Mouse (Mus musculus) layer of hippocampus, adult 9-10 months (tissue): ENCODE data around the gene Pard3.

Experiments used
- DNase-seq: peaks from one replicate; pipeline ENCODE4 v3.0.0; 2022; ENCODE audit warnings: low spot score

Gene Pard3

DNA sequence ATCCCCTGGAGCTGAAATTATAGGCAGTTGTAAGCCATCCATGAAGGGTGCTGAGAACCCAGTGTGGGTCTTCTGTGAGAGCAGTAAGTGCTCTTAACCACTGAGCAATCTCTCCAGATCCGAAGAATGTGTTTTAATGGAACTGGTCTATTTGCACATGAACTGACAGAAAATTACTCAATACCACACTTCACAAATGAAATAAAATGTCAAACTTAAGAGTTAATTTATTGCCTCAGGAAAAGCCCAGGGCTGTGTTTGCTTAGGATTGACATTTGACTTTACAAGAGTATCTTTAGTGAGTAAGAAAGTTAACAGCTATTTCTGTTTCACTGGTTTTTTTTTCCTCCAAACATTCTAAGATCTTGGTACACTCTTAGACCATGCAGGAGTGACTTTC is 23.7 kb downstream of the Pard3 start:
- no peak for DNase-seq

- DNase-seq = no peak
Observed at GRCm38 (mm10) chr8:127088372-127088771, 24.7 kb downstream of the Pard3 start.

DNA sequence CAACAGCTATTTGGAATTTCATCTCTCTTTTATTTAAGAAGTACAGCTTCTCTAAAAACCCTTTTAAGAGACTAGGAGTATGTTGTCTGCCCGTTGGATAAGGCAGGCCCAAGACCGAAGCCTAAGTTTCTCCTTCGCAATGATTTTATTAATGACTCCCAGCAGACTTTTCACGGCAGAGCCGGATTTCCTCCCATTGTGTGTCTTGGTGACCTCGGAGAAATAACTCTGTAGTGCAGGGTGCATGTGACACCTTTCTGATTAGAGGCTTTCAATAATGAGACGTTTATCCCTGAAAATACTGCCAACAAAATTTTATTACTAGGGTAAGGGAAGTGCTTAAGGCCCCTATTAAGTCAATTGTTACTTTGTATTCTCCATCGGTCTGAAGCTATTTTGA is 25.3 kb downstream of the Pard3 start:
- no peak for DNase-seq

GRCm38 (mm10) chr8:127090435-127090834 is 26.7 kb downstream of the Pard3 start:
- no peak for DNase-seq

GRCm38 (mm10) chr8:127091936-127092335 is 28.2 kb downstream of the Pard3 start:
- no peak for DNase-seq

DNA sequence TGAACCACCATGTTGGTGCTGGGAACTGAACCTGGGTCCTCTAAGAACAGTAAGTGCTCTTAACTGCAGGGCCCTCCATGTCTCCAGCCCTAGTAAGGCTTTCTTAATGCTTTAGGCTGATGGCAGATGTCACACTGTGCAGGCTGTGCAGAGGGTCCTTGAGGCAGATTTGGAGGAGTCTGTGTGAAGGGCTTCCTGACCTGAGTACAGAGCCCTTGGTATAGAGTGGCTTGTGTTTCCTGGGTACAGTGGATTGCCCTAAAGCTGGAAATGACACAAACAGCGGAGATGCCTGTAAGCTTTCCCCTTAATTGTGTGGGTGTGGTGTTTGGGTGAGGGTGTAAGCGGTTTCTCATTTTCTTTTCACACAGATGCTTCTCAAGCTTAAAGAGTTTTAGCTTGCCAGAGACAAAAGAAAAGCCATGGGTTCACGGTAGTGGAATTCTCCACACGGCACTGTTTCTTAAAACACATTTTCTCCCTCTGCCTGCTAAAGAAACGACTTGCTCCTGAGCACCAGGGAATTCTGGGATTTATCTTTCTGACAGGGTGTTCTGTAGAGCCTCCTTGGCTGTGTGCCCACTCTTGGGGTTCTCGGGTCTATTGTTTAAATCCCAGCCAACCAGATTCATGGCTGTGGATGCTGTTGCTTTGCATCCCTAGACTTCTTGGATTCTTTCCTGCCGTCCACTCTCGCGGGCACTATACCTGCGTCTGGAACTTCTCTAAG is 28.9 kb downstream of the Pard3 start:
- DNase-seq = no peak

DNA sequence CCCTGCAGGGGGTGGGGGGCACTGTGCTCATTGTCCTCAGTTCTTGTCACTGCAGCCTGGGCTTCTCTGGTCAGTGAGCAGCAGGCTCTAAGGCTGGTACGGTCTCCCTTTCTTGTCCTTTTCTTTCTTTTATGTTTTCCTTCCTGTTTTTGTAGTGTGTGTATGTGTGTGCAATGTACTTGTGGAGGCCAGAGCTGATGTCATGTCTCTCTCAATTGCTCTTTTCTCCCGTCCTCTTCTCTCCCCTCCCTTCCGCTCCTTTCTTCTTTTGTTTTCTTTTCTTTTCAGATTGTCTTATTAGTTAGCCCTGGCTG is 29.4 kb downstream of the Pard3 start:
- no peak for DNase-seq

- no peak for DNase-seq
Observed at GRCm38 (mm10) chr8:127095763-127096162, 32.1 kb downstream of the Pard3 start.

GRCm38 (mm10) chr8:127099439-127100090 is 35.9 kb downstream of the Pard3 start:
- DNase-seq = no peak

DNA sequence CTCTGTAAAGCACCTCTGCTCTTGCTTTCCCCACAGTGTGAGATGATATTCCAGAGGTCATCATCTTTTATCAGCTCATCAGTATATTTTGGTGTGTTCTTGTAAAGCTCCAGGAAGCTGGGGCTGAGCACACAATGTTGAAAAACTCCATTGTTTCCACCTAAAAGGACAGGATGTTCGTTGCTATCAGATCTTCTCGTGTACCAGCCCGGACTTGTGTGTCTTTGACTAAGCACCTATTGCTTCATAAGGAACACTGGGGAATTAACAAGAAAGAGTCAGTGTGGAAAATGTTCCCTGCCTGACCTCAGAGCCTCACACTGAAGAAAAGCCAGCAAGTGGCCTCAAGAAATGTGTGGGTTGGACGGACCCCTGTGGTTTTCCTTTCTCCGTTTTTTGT is 39.6 kb downstream of the Pard3 start:
- DNase-seq = no peak

- no peak for DNase-seq
Observed at GRCm38 (mm10) chr8:127104616-127105015, 40.9 kb downstream of the Pard3 start.

DNA sequence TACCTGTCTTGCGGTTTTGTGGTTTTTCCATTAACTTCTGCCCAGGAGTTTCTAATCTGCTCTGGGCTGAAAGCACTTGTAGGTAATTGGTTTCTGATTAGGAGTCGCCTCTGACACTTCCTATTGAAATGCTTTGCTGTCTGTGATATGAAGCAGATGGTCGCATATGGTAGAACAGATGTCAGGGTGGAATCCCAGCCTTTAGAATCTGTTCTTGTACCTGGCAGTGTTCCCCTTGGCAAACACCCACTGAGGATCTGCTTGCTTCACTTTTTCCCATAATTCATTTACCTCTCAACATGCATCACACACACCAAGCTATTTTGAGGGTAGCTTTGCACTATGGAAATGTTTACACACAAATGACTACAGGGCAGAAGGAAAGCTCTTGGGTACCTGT is 44.2 kb downstream of the Pard3 start:
- DNase-seq = peak; percentile 74

DNA sequence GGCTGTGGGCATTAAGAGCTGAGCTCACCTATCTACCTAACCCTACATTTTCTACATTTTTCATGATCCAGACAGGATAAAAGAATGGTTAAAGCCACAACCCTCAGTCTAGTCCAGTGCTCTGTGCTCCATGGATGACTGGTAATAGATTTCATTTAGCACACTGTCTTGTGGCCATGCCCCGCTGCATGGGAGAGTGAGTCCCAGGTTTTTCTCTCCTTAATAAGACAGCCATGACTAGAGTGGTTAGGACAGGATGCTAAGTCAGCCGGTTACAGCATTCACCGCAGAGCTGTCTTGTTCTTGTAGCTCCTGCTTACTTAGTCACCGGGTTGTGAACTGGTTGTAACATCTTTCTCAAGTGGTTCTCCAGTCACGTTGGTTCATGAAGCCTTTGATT is 49.5 kb downstream of the Pard3 start:
- no peak for DNase-seq

GRCm38 (mm10) chr8:127115837-127116236 is 52.1 kb downstream of the Pard3 start:
- no peak for DNase-seq

- DNase-seq = peak; percentile 13
Observed at GRCm38 (mm10) chr8:127118373-127118861, 54.7 kb downstream of the Pard3 start.

DNA sequence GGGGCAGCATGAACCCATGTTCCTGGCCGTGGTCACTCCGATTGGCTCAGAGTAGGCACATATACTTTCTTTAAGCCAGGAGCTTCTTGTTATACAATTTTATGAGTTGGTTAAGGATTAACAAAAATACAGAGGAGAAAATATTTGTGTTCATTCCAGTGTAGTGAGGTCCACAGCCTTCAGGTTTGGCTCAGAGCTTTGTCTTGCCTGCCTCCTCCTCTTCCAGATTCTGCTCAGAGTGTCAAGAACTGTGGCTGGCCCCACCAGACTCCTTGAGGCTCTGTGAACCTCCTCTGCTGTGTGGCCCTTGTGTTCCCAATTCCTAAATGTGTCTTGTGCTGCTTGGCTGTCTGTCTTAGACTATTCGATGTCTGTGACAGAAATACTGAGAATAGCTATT is 59.7 kb downstream of the Pard3 start:
- DNase-seq = no peak

DNA sequence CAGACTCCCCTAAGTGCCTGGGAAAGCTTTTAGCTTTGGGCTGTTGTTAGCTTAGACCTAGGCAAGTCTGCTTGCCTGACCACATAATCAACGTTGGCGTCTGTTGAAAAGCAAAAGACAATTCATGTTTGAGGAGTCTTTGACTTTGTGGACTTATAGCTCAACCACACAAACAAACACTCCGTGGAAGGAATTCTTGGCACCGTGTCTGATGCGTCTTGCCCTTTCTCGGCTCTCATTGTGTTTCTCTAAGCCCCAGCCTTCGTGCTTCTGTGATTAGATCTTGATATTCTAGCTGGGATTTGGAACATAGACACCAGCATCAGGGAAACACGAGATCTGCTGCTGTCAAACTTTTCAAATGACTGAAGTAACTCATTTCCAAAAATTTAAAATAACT is 61.1 kb downstream of the Pard3 start:
- no peak for DNase-seq

DNA sequence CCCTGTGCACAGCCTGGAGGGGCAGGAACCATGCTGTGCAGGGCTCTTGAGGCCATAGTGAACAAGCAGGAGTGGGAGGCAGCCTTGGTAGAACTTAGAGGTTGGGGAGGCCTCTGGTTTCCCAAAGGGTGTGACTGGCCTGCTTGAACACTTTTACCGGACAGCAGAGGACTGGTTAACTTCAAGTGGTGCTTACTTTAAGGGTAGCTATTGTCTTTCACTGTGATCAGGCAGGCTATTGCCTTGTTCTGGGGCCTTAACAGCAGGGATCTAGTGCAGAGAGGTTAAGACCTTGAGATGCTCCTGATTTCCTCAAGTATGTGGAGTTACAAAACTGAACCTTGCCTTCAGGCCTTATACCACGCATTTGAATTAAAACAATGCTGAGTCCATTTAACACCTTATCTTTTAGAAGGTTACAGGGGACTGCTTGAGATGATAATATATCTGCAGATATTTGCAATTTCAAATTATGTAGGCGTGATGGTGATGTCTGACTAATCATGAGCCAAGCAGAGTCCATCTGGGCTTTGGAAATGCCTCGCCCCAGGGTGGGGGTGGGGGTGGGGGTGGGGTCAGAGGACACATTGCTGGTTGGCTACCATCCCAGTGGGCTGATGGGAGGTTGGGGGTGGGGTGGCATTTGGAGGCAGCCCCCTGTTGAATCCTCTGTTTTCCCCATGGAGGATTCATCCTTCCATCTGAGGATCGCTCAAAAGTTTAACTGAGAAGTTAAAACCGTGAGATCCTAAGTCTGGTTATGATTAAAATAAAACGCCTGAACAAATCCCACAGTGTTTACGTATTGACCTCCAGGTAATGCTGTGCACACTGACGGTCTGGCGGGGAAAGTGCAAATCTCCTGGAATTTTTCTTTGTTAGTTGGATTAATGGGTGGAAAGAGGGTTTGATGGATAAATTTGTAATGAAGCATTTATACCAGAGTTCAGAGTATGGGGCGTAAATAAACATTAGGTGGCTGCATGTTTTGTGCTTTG is 62.3 kb downstream of the Pard3 start:
- no peak for DNase-seq

DNA sequence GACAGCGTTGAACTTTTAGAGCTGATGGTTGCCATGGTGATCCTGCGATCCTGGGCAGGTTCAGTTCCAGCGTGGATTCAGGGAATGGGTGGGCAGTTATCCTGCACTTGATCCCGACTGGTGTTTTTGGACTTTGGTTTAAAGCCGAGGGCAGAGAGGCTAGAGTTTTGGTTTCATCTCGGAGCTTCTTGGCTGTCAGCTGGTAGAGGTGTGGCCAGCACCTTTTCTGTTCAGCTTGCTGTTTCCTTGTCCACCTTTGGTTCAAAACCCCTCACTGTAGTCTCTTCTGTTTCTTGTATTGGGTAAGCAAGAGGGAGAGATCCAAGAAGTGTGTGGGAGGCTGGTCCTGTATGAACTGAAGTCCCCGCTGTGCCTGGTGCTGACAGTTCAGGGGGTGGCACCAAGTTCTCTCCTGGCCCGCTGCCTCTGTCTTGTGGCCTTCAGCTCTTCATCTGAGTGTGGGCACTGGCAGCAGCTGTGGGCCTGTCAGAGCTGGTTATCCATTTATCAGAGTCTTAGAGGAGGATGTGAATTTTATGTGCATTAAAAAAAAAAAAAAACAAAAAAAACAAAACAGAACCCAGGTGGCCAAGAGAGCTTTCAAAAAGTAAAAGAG is 65.2 kb downstream of the Pard3 start:
- DNase-seq = peak; percentile 10

DNA sequence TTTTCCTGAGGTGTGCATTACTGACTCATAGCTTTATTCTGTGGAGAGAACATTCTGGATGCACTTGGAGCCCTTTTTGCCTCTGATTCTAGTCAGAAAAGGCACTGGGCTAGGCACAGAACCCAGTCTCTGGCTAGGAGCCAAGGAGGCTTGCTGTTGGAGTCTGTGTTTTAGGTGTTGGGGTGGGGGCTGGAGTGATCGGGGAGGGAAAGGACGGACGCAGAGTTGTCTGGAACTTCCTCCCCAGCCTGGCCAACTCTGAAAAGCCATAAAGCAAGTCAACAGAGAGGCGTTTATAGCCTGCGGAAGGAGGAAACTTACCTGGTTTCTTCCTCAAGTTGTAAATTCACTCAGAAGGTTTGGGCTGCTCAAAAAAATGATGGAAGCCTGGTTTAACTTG is 70.6 kb downstream of the Pard3 start:
- no peak for DNase-seq

DNA sequence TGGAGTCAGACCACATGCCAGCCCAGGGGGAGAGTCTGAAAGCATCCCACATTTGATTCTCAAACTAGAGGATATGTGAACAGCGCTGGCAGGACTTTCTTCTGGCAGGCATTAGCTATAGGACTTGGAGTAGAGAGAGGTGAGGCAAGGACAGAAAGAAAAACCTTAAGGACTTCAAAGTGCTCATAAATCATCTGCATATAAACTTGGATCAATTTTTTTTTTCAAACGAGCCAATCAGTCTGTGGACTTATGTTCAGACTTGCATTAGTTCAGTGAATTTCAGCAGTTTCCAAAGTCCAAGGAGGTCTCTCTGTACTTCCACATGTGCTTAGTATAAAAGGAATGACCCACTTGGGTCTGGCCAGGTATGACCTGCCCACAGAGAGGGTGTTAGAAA is 72.5 kb downstream of the Pard3 start:
- no peak for DNase-seq

GRCm38 (mm10) chr8:127136781-127137180 is 73.1 kb downstream of the Pard3 start:
- DNase-seq = no peak
